Mouse (Mus musculus): ENCODE results near the gene Zmiz1.

The Zmiz1 gene

GRCm38 (mm10) chr14:25588156-25588555 is 129.2 kb downstream of the Zmiz1 start:
- no peak for DNase-seq (ENCODE audit: low spot score in 2 of 2)

- no peak for DNase-seq (ENCODE audit: low spot score in 2 of 2)
Measured at GRCm38 (mm10) chr14:25588946-25589937, 130.3 kb downstream of the Zmiz1 start.

DNA sequence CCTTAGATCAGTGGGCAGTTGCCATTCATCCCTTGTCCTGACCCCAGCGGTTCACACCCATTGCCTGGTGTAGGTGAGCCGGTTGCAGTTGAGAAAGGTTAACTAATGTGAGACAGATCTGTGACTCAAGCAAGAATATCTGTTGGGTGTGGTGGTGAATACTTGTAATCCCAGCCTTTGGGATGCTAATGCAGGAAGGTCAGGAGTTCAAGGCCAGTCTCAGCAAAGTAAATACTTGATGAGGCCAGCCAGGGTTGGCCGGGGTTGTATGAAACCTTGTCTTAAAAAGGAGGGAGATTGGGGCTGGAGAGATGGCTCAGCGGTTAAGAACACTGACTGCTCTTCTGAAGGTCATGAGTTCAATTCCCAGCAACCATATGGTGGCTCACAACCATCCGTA is 132.0 kb downstream of the Zmiz1 start:
- DNase-seq (ENCODE audit: low spot score in 2 of 2), result no peak

DNA sequence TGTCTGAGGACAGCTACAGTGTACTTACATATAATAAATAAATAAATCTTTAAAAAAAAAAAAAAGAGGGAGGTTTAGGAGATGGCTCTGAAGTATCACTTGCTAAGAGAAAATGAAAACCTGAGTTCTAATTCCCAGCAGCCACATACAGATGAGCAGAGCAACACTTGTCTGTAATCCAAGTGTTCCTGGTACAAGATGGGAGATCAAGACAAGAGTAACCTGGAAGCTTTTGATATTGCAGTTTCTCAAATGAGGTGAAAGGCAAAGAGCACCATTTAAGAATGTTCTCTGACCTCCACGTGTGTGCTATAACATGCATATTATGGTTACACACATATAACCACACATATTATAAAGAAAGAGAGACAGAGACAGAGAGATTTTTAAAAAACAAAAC is 132.4 kb downstream of the Zmiz1 start:
- DNase-seq (ENCODE audit: low spot score in 2 of 2), result no peak

DNA sequence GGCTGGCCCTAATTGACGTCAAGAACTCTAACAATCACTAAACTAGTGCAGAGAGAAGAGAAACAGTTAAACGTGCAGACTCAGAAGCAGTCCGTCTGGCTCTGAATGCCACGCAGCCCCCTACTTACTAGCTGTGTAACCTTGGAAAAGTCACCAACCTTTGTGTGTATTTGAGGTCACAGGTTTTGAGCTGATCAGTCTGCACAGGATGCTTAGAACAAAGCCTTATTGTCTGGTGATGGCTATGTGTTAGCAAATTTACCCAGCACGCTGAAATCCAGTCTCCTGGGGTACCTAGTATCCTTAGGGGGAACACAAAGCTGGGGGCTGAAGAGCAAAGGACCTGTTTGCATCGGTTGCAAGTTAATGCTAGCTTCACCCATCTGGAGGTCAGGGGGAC is 133.5 kb downstream of the Zmiz1 start:
- no peak for DNase-seq (ENCODE audit: low spot score in 2 of 2)

GRCm38 (mm10) chr14:25593876-25594275 is 134.9 kb downstream of the Zmiz1 start:
- peak in 1 of 2 experiments; percentile 53 for DNase-seq (ENCODE audit: low spot score in 2 of 2)

DNA sequence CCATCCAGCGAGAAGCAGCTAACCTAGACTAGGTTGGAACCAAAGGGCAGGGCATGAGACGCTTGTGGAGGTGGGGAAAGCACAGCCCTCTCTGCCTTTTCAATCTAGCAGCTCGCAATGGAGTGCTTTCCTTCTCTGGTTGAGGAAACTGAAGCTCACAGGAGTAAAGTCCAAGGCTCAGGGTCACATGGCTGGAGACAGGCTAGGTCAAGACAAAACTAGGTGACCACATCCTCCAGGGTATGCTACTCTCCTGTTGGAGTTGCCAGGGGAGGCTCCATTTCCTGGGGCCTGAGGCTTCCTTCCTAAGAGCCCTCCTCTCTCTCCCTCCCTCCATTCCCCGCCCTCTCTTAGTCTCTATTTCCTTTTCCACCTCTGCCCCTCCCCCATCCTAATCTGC is 135.6 kb downstream of the Zmiz1 start:
- no peak for DNase-seq (ENCODE audit: low spot score in 2 of 2)

DNA sequence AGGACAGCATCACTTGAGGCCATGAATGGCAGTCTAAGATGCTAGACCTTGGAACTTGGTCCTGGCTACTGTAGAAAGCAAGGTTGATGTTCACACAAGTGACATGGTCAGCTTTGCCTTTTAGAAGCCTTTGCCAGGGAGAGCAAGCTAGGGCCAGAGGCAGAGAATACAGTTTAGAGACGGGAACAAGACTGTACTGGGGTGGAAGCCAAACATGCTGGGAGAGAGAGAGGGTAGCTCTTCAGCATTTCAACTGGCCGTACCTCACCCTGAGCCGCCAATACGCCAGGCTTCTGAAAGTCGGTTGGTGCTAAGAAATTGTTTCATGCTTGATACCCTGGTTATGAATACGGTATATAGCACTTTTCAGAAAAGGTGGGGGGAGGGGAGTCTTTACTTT is 140.0 kb downstream of the Zmiz1 start:
- DNase-seq (ENCODE audit: low spot score in 2 of 2), result no peak

DNA sequence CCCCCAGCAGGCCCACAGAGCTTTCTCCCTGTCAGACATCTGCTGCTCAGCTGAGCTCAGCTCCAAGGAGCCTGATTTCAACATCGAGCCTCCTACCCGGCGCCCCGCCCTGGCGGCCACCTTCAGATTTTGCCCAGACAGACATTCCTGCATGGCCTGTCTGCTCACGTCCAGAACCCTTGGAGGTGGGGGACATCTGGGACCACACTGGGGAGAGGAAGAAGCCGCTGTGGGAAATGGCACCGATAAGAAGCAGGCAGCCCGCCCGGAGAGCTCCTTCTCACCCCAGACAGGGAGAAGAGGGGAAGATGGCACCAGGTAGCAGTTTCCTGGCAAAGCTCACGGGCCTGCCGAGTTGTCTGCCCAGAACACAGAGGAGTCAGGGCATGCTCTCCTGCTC is 140.9 kb downstream of the Zmiz1 start:
- DNase-seq (ENCODE audit: low spot score in 2 of 2), result no peak

DNA sequence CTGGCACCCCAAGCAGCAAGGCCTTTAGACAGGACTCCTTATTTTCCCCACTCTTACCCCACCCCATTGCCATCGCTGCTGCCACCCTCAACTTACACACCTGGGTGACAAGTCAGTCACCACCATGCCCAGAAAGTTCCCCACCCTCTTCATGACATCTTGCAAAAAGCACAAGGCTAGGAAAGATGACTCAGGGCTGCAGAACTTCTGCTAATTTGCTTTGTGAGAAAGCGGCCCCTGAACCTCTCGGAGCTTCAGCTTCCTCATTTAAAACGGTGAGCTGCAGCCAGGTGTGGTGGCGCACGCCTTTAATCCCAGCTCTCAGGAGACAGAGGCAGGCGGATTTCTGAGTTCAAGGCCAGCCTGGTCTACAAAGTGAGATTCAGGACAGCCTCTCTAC is 141.4 kb downstream of the Zmiz1 start:
- peak in 1 of 2 experiments; percentile 24 for DNase-seq (ENCODE audit: low spot score in 2 of 2)

DNA sequence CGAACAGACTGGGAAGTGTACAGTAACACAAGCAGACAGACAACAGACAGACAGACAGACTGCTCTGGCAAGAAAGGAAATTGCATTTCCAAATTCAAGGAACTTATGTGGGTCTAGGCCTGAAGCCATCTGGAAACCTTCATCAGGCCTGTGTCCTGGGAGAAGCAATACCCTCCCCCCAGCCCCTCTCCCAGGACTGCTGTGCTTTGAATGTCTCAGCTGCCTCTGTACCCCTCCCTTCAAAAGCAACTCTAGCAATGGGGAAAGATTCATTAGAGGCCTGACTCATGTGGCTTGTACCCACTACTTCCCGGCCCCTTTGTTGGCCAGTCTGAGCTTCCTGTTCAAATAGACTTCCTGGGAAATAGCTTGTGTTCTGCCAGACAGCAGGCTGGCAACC is 142.0 kb downstream of the Zmiz1 start:
- DNase-seq (ENCODE audit: low spot score in 2 of 2), result no peak

DNA sequence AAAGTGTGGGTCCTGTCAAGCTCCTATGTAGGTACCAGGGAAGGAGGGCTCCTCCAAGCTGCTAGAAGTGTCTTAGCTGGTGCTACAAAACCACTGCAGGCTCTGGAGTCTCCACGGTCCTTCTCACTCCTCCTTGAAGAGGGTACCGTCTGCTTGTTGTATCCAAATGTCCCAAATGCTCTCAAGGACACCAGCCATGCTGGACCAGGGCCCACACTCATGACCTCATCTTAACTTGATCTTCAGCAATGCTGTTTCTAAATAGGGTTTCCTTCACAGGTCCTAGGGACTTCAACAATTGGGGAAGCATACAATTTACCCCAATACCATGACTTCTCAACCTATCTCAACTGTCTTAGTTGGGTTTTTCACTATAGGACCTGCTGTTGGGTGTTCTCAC is 143.0 kb downstream of the Zmiz1 start:
- no peak for DNase-seq (ENCODE audit: low spot score in 2 of 2)

DNA sequence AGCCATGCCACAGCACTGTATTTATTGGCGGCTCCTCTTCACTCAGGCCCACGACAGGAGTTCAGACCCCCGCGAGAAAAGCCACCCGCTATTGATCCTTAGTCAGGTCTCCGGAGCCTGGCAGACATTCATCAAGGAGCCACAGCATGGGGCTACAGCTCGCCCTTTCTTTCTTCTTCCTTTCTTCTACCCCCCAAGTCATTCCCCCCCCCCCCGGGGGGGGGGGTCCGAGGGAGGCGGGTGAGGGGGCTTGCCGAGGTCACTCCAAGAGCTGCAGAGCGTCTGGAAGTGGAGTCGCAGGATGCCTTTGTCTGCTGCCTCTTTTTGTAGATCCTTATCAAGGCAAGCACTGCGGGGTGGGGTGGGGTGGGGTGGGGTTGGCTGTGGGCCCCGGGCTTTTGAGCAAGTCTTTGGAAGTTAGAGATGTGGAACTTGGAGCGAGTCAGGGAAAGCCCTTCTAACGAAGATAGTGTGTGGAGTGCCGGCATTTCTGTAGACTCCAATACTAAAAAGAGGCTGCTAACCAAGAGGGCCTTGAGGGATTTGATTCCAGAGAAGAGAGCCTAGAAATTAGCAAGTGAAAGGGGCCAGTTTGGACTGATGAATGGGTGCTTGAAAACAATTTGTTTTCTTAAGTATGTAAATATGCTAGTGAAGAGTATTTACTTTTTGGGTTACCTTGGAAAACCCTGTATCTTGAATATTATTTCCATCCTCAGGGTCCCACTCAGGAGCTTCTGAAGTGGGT is 145.6 kb downstream of the Zmiz1 start:
- no peak for DNase-seq (ENCODE audit: low spot score in 2 of 2)

DNA sequence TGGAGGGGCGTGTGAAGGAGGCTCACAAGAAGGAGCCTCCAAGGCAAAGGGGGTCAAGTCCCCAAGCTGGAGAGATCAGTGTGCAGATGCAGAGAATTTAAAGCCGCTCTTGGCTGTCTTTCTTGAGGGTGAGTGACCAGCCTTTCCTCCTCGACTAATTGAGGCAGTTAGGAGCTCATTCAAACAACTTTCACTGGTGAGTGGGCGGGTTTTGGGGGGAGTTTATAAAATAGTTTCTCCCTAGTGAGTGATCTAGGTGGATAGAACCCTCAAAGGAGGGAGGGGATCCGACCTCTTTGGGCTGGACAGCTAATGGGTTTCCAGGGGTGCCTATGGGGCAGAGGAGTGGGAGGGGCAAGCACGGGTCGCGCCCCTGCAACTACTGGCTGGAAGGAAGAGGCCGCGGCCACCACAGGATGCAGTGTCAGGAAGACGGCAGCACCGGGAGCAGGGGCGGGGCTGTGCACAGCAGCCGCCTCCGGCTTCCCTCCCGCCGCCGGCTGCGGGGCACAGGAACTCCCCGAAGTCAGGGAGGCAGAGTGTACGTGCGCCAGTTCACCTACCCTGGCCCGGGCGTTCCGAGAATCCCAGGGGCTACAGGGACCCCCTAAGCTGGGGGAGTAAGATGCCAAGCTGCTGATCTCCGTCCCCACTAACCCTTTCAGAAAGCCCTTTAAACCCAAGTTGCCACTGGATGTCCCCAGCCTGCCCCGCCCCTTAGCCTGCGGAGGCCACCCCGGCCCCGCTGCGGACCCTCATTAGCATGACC is 147.6 kb downstream of the Zmiz1 start:
- peak; percentile 28 to 62 for DNase-seq (ENCODE audit: low spot score in 2 of 2)

DNA sequence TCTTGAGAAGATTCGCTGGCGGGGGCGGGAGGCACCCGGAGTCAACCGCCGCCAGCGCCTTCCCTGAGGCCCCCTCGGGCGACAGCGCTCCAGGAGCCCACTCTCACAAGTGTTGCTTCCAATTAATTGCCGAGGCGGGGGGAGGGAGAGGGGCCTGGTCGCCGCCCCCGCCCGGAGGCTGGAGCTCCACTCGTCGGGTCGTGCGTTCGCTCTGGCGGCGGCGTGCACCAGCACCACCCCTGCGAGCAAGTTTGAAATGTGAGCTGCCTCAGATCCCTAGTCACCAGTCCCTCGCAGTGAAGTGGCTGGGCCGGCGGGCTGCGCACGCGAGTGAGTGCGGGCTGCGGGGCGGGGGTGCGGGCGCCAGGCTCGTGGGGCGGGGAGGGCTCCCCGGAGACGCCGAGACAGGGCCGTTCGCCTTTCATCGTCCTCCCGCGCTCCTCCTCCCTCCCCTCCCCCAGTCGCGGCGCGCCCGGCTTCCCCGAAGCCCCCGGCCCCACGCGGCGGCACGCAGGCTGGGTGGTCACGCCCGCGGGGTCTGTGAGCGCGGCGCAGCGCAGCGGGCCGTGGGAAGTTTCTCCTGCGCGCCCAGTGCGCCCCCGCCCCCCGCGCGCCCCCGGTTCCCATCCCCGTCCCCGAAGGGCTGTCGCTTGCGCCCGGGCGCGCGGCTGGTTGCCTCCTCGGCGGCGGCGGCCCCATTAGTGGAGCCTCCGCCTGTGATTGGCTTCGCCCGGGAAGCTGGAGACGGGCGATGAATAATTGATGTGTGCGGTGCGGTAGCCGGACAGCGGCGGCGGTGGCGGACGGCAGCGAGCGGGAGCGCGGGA is 148.4 kb downstream of the Zmiz1 start:
- peak; percentile 28 to 41 for DNase-seq (ENCODE audit: low spot score in 2 of 2)

DNA sequence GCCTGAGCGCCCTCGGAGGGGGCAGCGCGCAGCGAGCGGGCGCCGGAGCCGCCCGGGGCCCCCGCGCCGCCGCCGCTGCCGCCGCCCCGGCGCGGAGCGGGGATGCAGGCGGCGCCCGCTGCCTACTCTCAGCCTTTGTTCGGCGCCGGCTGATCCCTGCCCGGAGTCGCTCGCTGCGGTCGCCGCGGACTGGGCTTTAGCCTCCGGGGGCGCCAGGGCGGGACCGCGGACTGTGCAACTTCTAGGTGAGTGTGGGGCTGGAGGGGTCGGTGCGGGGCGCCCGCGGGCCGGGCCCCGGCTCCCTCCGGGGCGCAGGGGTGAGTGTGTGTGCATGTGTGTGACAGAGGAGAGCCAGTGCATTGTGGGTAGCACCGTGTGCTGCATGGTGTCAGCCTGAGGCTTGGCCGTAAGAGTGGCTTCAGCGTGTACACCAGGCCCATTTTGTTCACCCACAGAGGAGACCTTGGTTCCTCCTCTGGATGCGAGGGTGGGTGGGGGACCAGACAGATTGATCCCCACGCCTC is 149.0 kb downstream of the Zmiz1 start:
- peak; percentile 45 to 68 for DNase-seq (ENCODE audit: low spot score in 2 of 2)

GRCm38 (mm10) chr14:25608618-25609017 is 149.6 kb downstream of the Zmiz1 start:
- no peak for DNase-seq (ENCODE audit: low spot score in 2 of 2)

DNA sequence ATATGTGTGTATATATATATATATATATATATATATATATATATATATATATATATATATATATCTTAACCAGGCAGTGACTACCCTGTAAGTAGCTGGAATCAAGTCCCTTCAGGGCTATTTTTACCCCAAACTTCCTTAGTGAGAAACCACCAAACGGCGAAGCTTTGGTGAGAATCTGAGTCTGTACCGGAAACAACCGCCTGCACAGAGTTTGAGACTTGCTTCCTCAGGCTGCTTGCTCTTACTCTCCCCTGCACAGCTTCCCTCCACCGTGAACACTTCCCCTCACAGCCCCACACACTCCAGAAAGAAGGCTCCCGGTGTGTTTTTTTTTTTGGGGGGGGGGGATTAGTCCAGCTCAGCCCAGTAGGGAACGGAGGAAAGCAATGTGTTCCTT is 150.4 kb downstream of the Zmiz1 start:
- DNase-seq (ENCODE audit: low spot score in 2 of 2), result peak in 1 of 2 experiments; percentile 38

- no peak for DNase-seq (ENCODE audit: low spot score in 2 of 2)
Measured at GRCm38 (mm10) chr14:25610396-25611158, 151.6 kb downstream of the Zmiz1 start.

- DNase-seq (ENCODE audit: low spot score in 2 of 2), result no peak
Measured at GRCm38 (mm10) chr14:25611159-25611697, 152.2 kb downstream of the Zmiz1 start.

Measured in spleen, postnatal 10 days (tissue).